Mouse (Mus musculus): ENCODE results near the gene Mcidas.
A peak's percentile ranks its signal among the peaks of the same experiment; 100 is the strongest.

GRCm38 (mm10) chr13:112987532-112987943, 6.1 kb upstream of the Mcidas start, which contains the start of gene Ccno:
- no peak for TF ChIP-seq CTCF (IDR thresholded peaks at IDR 0.05; ENCODE audit: extremely low read depth, insufficient read depth, low read length)
- peak; percentile 81 for TF ChIP-seq POLR2A (IDR thresholded peaks at IDR 0.05; ENCODE audit: extremely low read depth, insufficient read depth, low read length)
